ENCODE assay signal across 21 mouse cellular contexts in the genomic region with DNA sequence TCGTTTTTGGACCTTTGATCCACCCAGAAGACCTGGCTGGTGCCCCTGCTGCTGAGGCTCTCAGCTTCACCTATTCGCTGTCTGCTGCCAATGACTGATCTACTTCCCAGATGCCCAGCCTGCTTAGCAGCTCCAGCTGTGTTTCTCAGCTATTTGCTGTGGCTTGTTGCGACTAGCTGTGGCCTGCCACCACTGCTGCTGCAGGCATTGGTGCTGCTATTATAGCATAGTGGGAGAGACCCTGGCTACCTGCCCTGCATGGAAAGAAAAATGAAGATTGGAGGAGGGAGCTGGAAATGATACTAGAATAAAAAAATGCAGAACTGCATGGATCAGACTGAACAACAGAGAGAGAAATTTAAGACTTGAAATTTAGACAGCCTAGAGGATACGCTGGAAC. TPM values are rescaled to one million over a fixed set of nuclear protein-coding genes. Genes with fewer than 3 reads are reported as not detected.
DNase-seq lines count a peak whose midpoint lies in the region; ATAC-seq lines count a peak whose summit lies in the region.
"Had no signal": no experiment of that assay in that cellular context is flagged by ENCODE, and none has a peak within 500 bp of the region (broad histone marks: within the 10 kb centered on the region; RNA-seq: fewer than 3 reads in every experiment).

No protein-coding gene starts in this region.

- H3K36me3 ChIP-seq in kidney, embryonic 15.5 days, result no peaks in the 10 kb centered on the region
- no peaks in the 10 kb centered on the region for H3K36me3 ChIP-seq in embryonic facial prominence, embryonic 15.5 days
- H3K36me3 ChIP-seq: forebrain, embryonic 15.5 days; G1E; hindbrain, embryonic 12.5 days; midbrain, embryonic 13.5 days had no signal

- intact Hi-C loops in gastrocnemius, postnatal 36 days (cut with DNase I), result no loop called here

- H3K4me3 ChIP-seq in kidney, embryonic 15.5 days (replicated peaks), result no peak overlapping the region
- H3K4me3 ChIP-seq in embryonic facial prominence, embryonic 15.5 days (replicated peaks), result no peak overlapping the region
- H3K4me3 ChIP-seq: forebrain, embryonic 15.5 days; hindbrain, embryonic 12.5 days; midbrain, embryonic 13.5 days had no signal

- no peak overlapping the region for H3K9ac ChIP-seq in kidney, embryonic 15.5 days
- no peak overlapping the region for H3K9ac ChIP-seq in embryonic facial prominence, embryonic 15.5 days
- H3K9ac ChIP-seq: forebrain, embryonic 15.5 days; hindbrain, embryonic 12.5 days; liver, embryonic 14.5 days; lung, embryonic 14.5 days; midbrain, embryonic 13.5 days had no signal

- no peaks in the 10 kb centered on the region for H3K4me1 ChIP-seq in kidney, embryonic 15.5 days
- no peaks in the 10 kb centered on the region for H3K4me1 ChIP-seq in embryonic facial prominence, embryonic 15.5 days
- H3K4me1 ChIP-seq: forebrain, embryonic 15.5 days; hindbrain, embryonic 12.5 days; midbrain, embryonic 13.5 days had no signal

- H3K9me3 ChIP-seq in kidney, embryonic 15.5 days (replicated peaks), result no peaks in the 10 kb centered on the region
- H3K9me3 ChIP-seq in embryonic facial prominence, embryonic 15.5 days (replicated peaks), result no peaks in the 10 kb centered on the region
- H3K9me3 ChIP-seq: forebrain, embryonic 15.5 days; G1E; hindbrain, embryonic 12.5 days; midbrain, embryonic 13.5 days had no signal

- H3K27ac ChIP-seq in kidney, embryonic 15.5 days, result no peak overlapping the region
- peak overlapping the region; percentile 48; the same call in 1 of the 2 replicates for H3K27ac ChIP-seq in embryonic facial prominence, embryonic 15.5 days (replicated peaks)
- H3K27ac ChIP-seq: forebrain, embryonic 15.5 days; hindbrain, embryonic 12.5 days; liver, embryonic 14.5 days; midbrain, embryonic 13.5 days; stomach, postnatal 0 days had no signal

- no peaks in the 10 kb centered on the region for H3K27me3 ChIP-seq in kidney, embryonic 15.5 days
- H3K27me3 ChIP-seq in embryonic facial prominence, embryonic 15.5 days, result no peaks in the 10 kb centered on the region
- H3K27me3 ChIP-seq: CH12.LX; forebrain, embryonic 15.5 days; hindbrain, embryonic 12.5 days; midbrain, embryonic 13.5 days had no signal

- no peak overlapping the region for H3K4me2 ChIP-seq in kidney, embryonic 15.5 days
- H3K4me2 ChIP-seq in embryonic facial prominence, embryonic 15.5 days (replicated peaks), result no peak overlapping the region
- H3K4me2 ChIP-seq: forebrain, embryonic 15.5 days; hindbrain, embryonic 12.5 days; lung, embryonic 14.5 days; midbrain, embryonic 13.5 days had no signal

- peak; percentile 36 for DNase-seq in gastrocnemius, postnatal 25 days
- no peak for DNase-seq in gastrocnemius, postnatal 36 days
- DNase-seq in kidney, postnatal 25 days, result peak; percentile 23 to 50
- DNase-seq in mesoderm, embryonic 11.5 days (ENCODE audit: low read depth, low spot score), result peak; percentile 25
- no peak for DNase-seq in spleen, adult 12 weeks (ENCODE audit: low spot score)
- DNase-seq: adrenal gland, adult 2 months; B cell, adult 2 months; cerebellum, adult 11-12 months; cerebellum, postnatal 10 days; lung, embryonic 14.5 days; thymus, adult 2 months had no signal

- 69% methylated on average over 4 of the region's 4 CpGs for WGBS in kidney, embryonic 15.5 days
- 51% methylated on average over 4 of the region's 4 CpGs for WGBS in embryonic facial prominence, embryonic 15.5 days

- no peak for ATAC-seq in kidney, embryonic 15.5 days (replicated peaks; ENCODE audit: low FRiP score)
- ATAC-seq in embryonic facial prominence, embryonic 15.5 days (ENCODE audit: insufficient number of reproducible peaks, low FRiP score, low TSS enrichment, low read depth), result no peak
- ATAC-seq: forebrain, embryonic 15.5 days; intestine, postnatal 0 days; midbrain, embryonic 13.5 days had no signal

RNA-seq across cellular contexts. Expression of a gene that starts 45.1 kb away (rescaled TPM):
- total RNA-seq in gastrocnemius, postnatal 25 days (2021), result 10 to 100 TPM; 12.7 to 17.4 TPM
- total RNA-seq in gastrocnemius, postnatal 36 days (2021), result 10 to 100 TPM; 11.6 to 19.3 TPM
- polyA plus RNA-seq in kidney, embryonic 15.5 days (2015; fragmentation: Nextera tagmentation; extraction: Ambion mirVana), result 99.6 and 101 TPM in 2 replicates
- 106 and 107 TPM in 2 replicates for polyA plus RNA-seq in embryonic facial prominence, embryonic 15.5 days (2015; fragmentation: Nextera tagmentation; extraction: Ambion mirVana)

Comparison
In these comparisons a context has a peak if more than half of its experiments do, and no peak if none do; other contexts are left out.
1. DNase-seq: peak in gastrocnemius, postnatal 25 days (single experiment), kidney, postnatal 25 days (2 of 2) and mesoderm, embryonic 11.5 days (single experiment); none in gastrocnemius, postnatal 36 days (0 of 2) and spleen, adult 12 weeks (single experiment).